Mouse (Mus musculus) heart, embryonic 14.5 days (tissue): ENCODE data around the gene Prdm13. TPM values are rescaled to one million over a fixed set of nuclear protein-coding genes. Genes with fewer than 3 reads are reported as not detected.

Source experiments
- ATAC-seq: fragments of 200-750 bp; cut with Nextera tagmentation; 2 replicates; pipeline ENCODE4 v1.8.0; 2017; ENCODE audit warnings: low read depth, moderate TSS enrichment; ENCODE audit not compliant: insufficient number of reproducible peaks, insufficient read depth, low FRiP score
- H3K27ac ChIP-seq, 2 experiments: fragments of 200-500 bp in 1 of 2; fragments of 300-500 bp in 1 of 2; sonication (generic) in 1 of 2; replicated peaks in 1 of 2; 2 replicates each; pipeline ENCODE4 v1.5.1; 2012 to 2014; ENCODE audit warnings: low read depth in 2 of 2, low read length in 2 of 2, control low read depth in 1 of 2, mild to moderate bottlenecking in 1 of 2, mixed read lengths in 1 of 2; ENCODE audit not compliant: control insufficient read depth in 1 of 2, insufficient read depth in 1 of 2
- H3K27me3 ChIP-seq: fragments of 300-500 bp; sonication (generic); 2 replicates; pipeline ENCODE4 v1.6.1; 2014; ENCODE audit warnings: mild to moderate bottlenecking, low read length, control low read depth; ENCODE audit not compliant: control insufficient read depth, insufficient read depth
- H3K36me3 ChIP-seq: fragments of 300-500 bp; sonication (generic); 2 replicates; pipeline ENCODE4 v1.6.1; 2014; ENCODE audit warnings: mild to moderate bottlenecking, control low read depth, low read length, mixed read lengths; ENCODE audit not compliant: control insufficient read depth, insufficient read depth
- H3K4me1 ChIP-seq, 2 experiments: fragments of 200-500 bp in 1 of 2; fragments of 300-500 bp in 1 of 2; sonication (generic) in 1 of 2; 2 replicates each; pipeline ENCODE4 v1.6.1; 2012 to 2014; ENCODE audit warnings: low read length in 2 of 2, control low read depth in 1 of 2, mixed read lengths in 1 of 2; ENCODE audit not compliant: control insufficient read depth in 2 of 2, insufficient read depth in 2 of 2
- H3K4me2 ChIP-seq: fragments of 300-500 bp; sonication (generic); 2 replicates; pipeline ENCODE4 v1.6.1; 2014; ENCODE audit warnings: mild to moderate bottlenecking, low read length
- H3K4me3 ChIP-seq, 2 experiments: fragments of 200-500 bp in 1 of 2; fragments of 300-500 bp in 1 of 2; sonication (generic) in 1 of 2; 2 replicates each; pipeline ENCODE4 v1.5.1; 2012 to 2014; ENCODE audit warnings: low read length in 2 of 2, mild to moderate bottlenecking in 2 of 2, control low read depth in 1 of 2, low read depth in 1 of 2, moderate library complexity in 1 of 2; ENCODE audit not compliant: control insufficient read depth in 1 of 2, insufficient read depth in 1 of 2
- H3K9ac ChIP-seq: fragments of 300-500 bp; sonication (generic); 2 replicates; pipeline ENCODE4 v1.6.1; 2014; ENCODE audit warnings: mild to moderate bottlenecking, low read length
- H3K9me3 ChIP-seq: fragments of 300-500 bp; sonication (generic); 2 replicates; pipeline ENCODE4 v1.6.1; 2016; ENCODE audit warnings: low read length, control low read depth; ENCODE audit not compliant: control insufficient read depth
- WGBS: fragments of 180-500 bp; shearing (Covaris S2); extraction: QIAGEN DNeasy Blood & Tissue Kit; methylation state at CpG from one replicate; pipeline ENCODE4 v1.1.7; 2014; 5-methylcytosine and 5-hydroxymethylcytosine counted together
- polyA plus RNA-seq: library from polyadenylated mRNA; unstranded; fragments of >200 nt; fragmentation: Nextera tagmentation; extraction: Ambion mirVana; gene quantifications from 2 replicates; pipeline ENCODE4 v1.2.1, GENCODE M21; 2014

Gene Prdm13
- polyA plus RNA-seq, 1 experiment from 2014 or later: not detected

- no peak for ATAC-seq
- Histone ChIP-seq H3K27ac (no peak overlapping the region), H3K36me3 (no peaks in the 10 kb centered on the region), H3K9me3 (no peaks in the 10 kb centered on the region), H3K9ac (no peak overlapping the region), H3K27me3 (peaks cover 83% of the 10 kb centered on the region), H3K4me2 (no peak overlapping the region), H3K4me3 (no peak overlapping the region), H3K4me1 (peaks cover 0 to 10% of the 10 kb centered on the region in 2 experiments; a peak in 1 of 4 replicates)
- WGBS: 16% methylated on average over 7 of the region's 7 CpGs
Observed at GRCm38 (mm10) chr4:21690221-21690620, 4.5 kb upstream of the Prdm13 start.

- 2% methylated on average over 18 of the region's 18 CpGs for WGBS
- Histone ChIP-seq H3K4me2 (peak overlapping the region; percentile 95; the same call in 1 of the 2 replicates), H3K4me1 (peaks cover 0 to 10% of the 10 kb centered on the region in 2 experiments; a peak in 1 of 4 replicates), H3K36me3 (no peaks in the 10 kb centered on the region), H3K9ac (no peak overlapping the region), H3K4me3 (peak overlapping the region in 1 of 2 experiments; percentile 58; a peak in 2 of 4 replicates), H3K27ac (no peak overlapping the region), H3K9me3 (no peaks in the 10 kb centered on the region), H3K27me3 (peaks cover 90% of the 10 kb centered on the region)
- ATAC-seq: no peak
Observed at GRCm38 (mm10) chr4:21689492-21689941, 3.8 kb upstream of the Prdm13 start.

GRCm38 (mm10) chr4:21688703-21689200 is 3.0 kb upstream of the Prdm13 start:
- H3K36me3 ChIP-seq: no peaks in the 10 kb centered on the region
- H3K4me3 ChIP-seq: peak overlapping the region; percentile 48 to 58
- peak overlapping the region; percentile 34 for H3K9ac ChIP-seq
- H3K4me1 ChIP-seq: peaks cover 0 to 10% of the 10 kb centered on the region in 2 experiments; a peak in 1 of 4 replicates
- H3K4me2 ChIP-seq: peak overlapping the region; percentile 95
- peaks cover 98% of the 10 kb centered on the region for H3K27me3 ChIP-seq
- no peaks in the 10 kb centered on the region for H3K9me3 ChIP-seq
- no peak overlapping the region for H3K27ac ChIP-seq
- no peak for ATAC-seq
- WGBS: under 1% methylated on average over 55 of the region's 64 CpGs

GRCm38 (mm10) chr4:21687783-21688702 is 2.3 kb upstream of the Prdm13 start:
- H3K4me3 ChIP-seq: peak overlapping the region; percentile 48 to 58
- H3K9me3 ChIP-seq: no peaks in the 10 kb centered on the region
- H3K27ac ChIP-seq: no peak overlapping the region
- 3% methylated on average over 51 of the region's 51 CpGs for WGBS
- H3K27me3 ChIP-seq: peaks cover 99% of the 10 kb centered on the region
- H3K36me3 ChIP-seq: no peaks in the 10 kb centered on the region
- H3K4me1 ChIP-seq: peaks cover 0 to 10% of the 10 kb centered on the region in 2 experiments; a peak in 1 of 4 replicates
- peak overlapping the region; percentile 95 for H3K4me2 ChIP-seq
- ATAC-seq: no peak
- peak overlapping the region; percentile 34 for H3K9ac ChIP-seq

- peaks cover 0 to 10% of the 10 kb centered on the region in 2 experiments; a peak in 1 of 4 replicates for H3K4me1 ChIP-seq
- H3K27me3 ChIP-seq: peaks cover 99% of the 10 kb centered on the region
- no peak overlapping the region for H3K4me2 ChIP-seq
- H3K4me3 ChIP-seq: no peak overlapping the region
- WGBS: 2% methylated on average over 5 of the region's 5 CpGs
- H3K27ac ChIP-seq: no peak overlapping the region
- no peaks in the 10 kb centered on the region for H3K36me3 ChIP-seq
- no peak overlapping the region for H3K9ac ChIP-seq
- ATAC-seq: no peak
- no peaks in the 10 kb centered on the region for H3K9me3 ChIP-seq
Observed at GRCm38 (mm10) chr4:21686934-21687333, 1.2 kb upstream of the Prdm13 start.

GRCm38 (mm10) chr4:21686416-21686815 is 653 bp upstream of the Prdm13 start:
- Histone ChIP-seq H3K4me1 (peaks cover 0 to 10% of the 10 kb centered on the region in 2 experiments; a peak in 1 of 4 replicates), H3K27ac (no peak overlapping the region), H3K36me3 (no peaks in the 10 kb centered on the region), H3K9ac (no peak overlapping the region), H3K4me2 (no peak overlapping the region), H3K4me3 (no peak overlapping the region), H3K27me3 (peaks cover 99% of the 10 kb centered on the region), H3K9me3 (no peaks in the 10 kb centered on the region)
- ATAC-seq: no peak
- WGBS: 4% methylated on average over 11 of the region's 11 CpGs

GRCm38 (mm10) chr4:21684341-21684970 is 1.3 kb downstream of the Prdm13 start:
- Histone ChIP-seq H3K4me1 (peaks cover 0 to 12% of the 10 kb centered on the region in 2 experiments; a peak in 1 of 4 replicates), H3K27me3 (peaks cover 99% of the 10 kb centered on the region), H3K9me3 (no peaks in the 10 kb centered on the region), H3K4me2 (no peak overlapping the region), H3K27ac (no peak overlapping the region), H3K9ac (no peak overlapping the region), H3K4me3 (no peak overlapping the region), H3K36me3 (no peaks in the 10 kb centered on the region)
- ATAC-seq: no peak
- 2% methylated on average over 14 of the region's 14 CpGs for WGBS
